In genomic region chr4:47608673-47609072, GRCm38 (mm10) we compare ENCODE assay signal across 9 mouse cellular contexts.
A peak's percentile ranks its signal among the peaks of the same experiment; 100 is the strongest.
DNase-seq lines count a peak whose midpoint lies in the region; ATAC-seq and TF ChIP-seq lines count a peak whose summit lies in the region.
"Had no signal": no experiment of that assay in that cellular context is flagged by ENCODE, and none has a peak within 500 bp of the region (broad histone marks: within the 10 kb centered on the region; RNA-seq: fewer than 3 reads in every experiment).

No protein-coding gene starts in this region.

- no peak overlapping the region for H3K4me2 ChIP-seq in hindbrain, embryonic 14.5 days (replicated peaks)
- no peak overlapping the region for H3K4me2 ChIP-seq in midbrain, embryonic 16.5 days (ENCODE audit: low read length)

- no peak for TF ChIP-seq CTCF in lung, adult 2 months (IDR thresholded peaks at IDR 0.05; ENCODE audit: insufficient read depth, low read length)

- H3K27ac ChIP-seq in hindbrain, embryonic 14.5 days = no peak overlapping the region
- no peak overlapping the region for H3K27ac ChIP-seq in hindbrain, embryonic 10.5 days
- H3K27ac ChIP-seq in midbrain, embryonic 16.5 days (ENCODE audit: low read length) = no peak overlapping the region

- H3K9ac ChIP-seq in hindbrain, embryonic 14.5 days = no peak overlapping the region
- H3K9ac ChIP-seq in midbrain, embryonic 16.5 days (ENCODE audit: low read depth, low read length) = no peak overlapping the region

- no peak for TF ChIP-seq POLR2A in lung, adult 2 months (IDR thresholded peaks at IDR 0.05; ENCODE audit: borderline replicate concordance, extremely low read depth, low read depth, low read length)

- no peaks in the 10 kb centered on the region for H3K27me3 ChIP-seq in hindbrain, embryonic 14.5 days (ENCODE audit: control insufficient read depth, insufficient read depth, low read length)
- no peaks in the 10 kb centered on the region for H3K27me3 ChIP-seq in hindbrain, embryonic 10.5 days (ENCODE audit: insufficient read depth, poor library complexity, severe bottlenecking)
- no peaks in the 10 kb centered on the region for H3K27me3 ChIP-seq in midbrain, embryonic 16.5 days (ENCODE audit: control insufficient read depth, insufficient read depth, low read depth, low read length)

- H3K4me1 ChIP-seq in hindbrain, embryonic 14.5 days (replicated peaks; ENCODE audit: control insufficient read depth, insufficient read depth, low read length) = 0 out of 2 replicates have a peak, but pooled peaks cover 6% of the 10 kb centered on the region
- peaks cover 12% of the 10 kb centered on the region for H3K4me1 ChIP-seq in hindbrain, embryonic 10.5 days (replicated peaks)
- H3K4me1 ChIP-seq in midbrain, embryonic 16.5 days (ENCODE audit: control insufficient read depth, insufficient read depth, low read length) = peaks cover 6% of the 10 kb centered on the region
- no peaks in the 10 kb centered on the region for H3K4me1 ChIP-seq in lung, adult 2 months (ENCODE audit: control insufficient read depth, insufficient read depth, low read length)

- H3K4me3 ChIP-seq in hindbrain, embryonic 14.5 days (replicated peaks; ENCODE audit: low read length) = no peak overlapping the region
- H3K4me3 ChIP-seq in hindbrain, embryonic 10.5 days = no peak overlapping the region
- no peak overlapping the region for H3K4me3 ChIP-seq in midbrain, embryonic 16.5 days (ENCODE audit: low read depth, low read length)
- no peak overlapping the region for H3K4me3 ChIP-seq in lung, adult 2 months (replicated peaks; ENCODE audit: extremely low read depth, low read depth, low read length)

- no peaks in the 10 kb centered on the region for H3K9me3 ChIP-seq in hindbrain, embryonic 14.5 days (ENCODE audit: control insufficient read depth, low read length)
- H3K9me3 ChIP-seq in hindbrain, embryonic 10.5 days = no peaks in the 10 kb centered on the region
- no peaks in the 10 kb centered on the region for H3K9me3 ChIP-seq in midbrain, embryonic 16.5 days (replicated peaks; ENCODE audit: control insufficient read depth, low read length, poor library complexity, severe bottlenecking)

- no peak for ATAC-seq in hindbrain, embryonic 14.5 days (ENCODE audit: low FRiP score)
- peak; percentile 83 for ATAC-seq in midbrain, embryonic 16.5 days

- no peaks in the 10 kb centered on the region for H3K36me3 ChIP-seq in hindbrain, embryonic 14.5 days (replicated peaks; ENCODE audit: control insufficient read depth, insufficient read depth)
- H3K36me3 ChIP-seq in hindbrain, embryonic 10.5 days = no peaks in the 10 kb centered on the region
- no peaks in the 10 kb centered on the region for H3K36me3 ChIP-seq in midbrain, embryonic 16.5 days (ENCODE audit: control insufficient read depth, insufficient read depth, low read length)

- DNase-seq in hindbrain, embryonic 14.5 days (ENCODE audit: low spot score) = peak; percentile 62
- no peak for DNase-seq in hindbrain, embryonic 10.5 days (ENCODE audit: low spot score)
- peak; percentile 92 to 94 for DNase-seq in cerebellum, postnatal 10 days
- peak; percentile 90 to 97 for DNase-seq in layer of hippocampus, adult 18-20 months (ENCODE audit: low spot score in 2 of 2)
- DNase-seq in adrenal gland, postnatal 10 days = no peak
- DNase-seq in T-cell, adult 2 months (ENCODE audit: low spot score) = no peak
- no peak for DNase-seq in lung, adult 2 months
- DNase-seq: lung, postnatal 14 days had no signal

- WGBS in hindbrain, embryonic 14.5 days = 24% methylated on average over 5 of the region's 5 CpGs
- WGBS in hindbrain, embryonic 10.5 days = 39% methylated on average over 5 of the region's 5 CpGs
- 31% methylated on average over 5 of the region's 5 CpGs for WGBS in midbrain, embryonic 16.5 days
- WGBS in lung, adult 2 months = 54% methylated on average over 5 of the region's 5 CpGs

Comparison
In these comparisons a context has a peak if more than half of its experiments do, and no peak if none do; other contexts are left out.
1. DNase-seq: peak in hindbrain, embryonic 14.5 days (single experiment), cerebellum, postnatal 10 days (2 of 2) and layer of hippocampus, adult 18-20 months (2 of 2); none in hindbrain, embryonic 10.5 days (single experiment), adrenal gland, postnatal 10 days (single experiment), T-cell, adult 2 months (single experiment) and lung, adult 2 months (single experiment).